Mouse (Mus musculus): ENCODE results near the gene Dio3. TPM values are rescaled to one million over a fixed set of nuclear protein-coding genes. Genes with fewer than 3 reads are reported as not detected.
A peak's percentile ranks its signal among the peaks of the same experiment; 100 is the strongest.

Dio3 gene
- polyA plus RNA-seq, 1 experiment from 2014 or later, result 0.12 TPM

DNA sequence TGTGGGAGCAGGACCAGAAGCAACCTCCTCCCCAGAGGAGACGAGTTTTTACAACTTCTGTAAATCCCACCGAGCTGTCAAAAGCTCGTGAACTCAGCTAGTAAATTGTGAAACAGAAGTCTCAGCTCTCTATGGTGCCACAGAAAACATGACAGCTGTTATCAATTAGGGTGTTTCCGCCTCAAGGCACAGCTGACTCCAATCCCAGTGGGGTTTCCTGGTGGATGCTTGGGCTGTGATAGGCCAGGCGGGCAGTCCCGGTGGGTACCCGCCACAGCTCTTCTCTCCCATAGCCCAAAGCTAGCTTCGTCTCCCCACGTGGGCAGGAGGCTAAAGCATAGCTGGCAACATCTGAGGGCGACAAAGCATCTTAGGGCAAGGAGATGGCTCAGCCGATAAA, 19.8 kb downstream of the Dio3 start:
- ATAC-seq (ENCODE audit: insufficient read depth), result peak; percentile 38; the same call in 1 of the 2 replicates
- no peak overlapping the region for H3K9ac ChIP-seq
- 31% methylated on average over 11 of the region's 11 CpGs for WGBS
- no peak for TF ChIP-seq CTCF (IDR thresholded peaks at IDR 0.05; ENCODE audit: low read depth)
- H3K4me1 ChIP-seq (ENCODE audit: insufficient read depth), result no peaks in the 10 kb centered on the region
- H3K27ac ChIP-seq (ENCODE audit: low read depth), result no peak overlapping the region
- no peaks in the 10 kb centered on the region for H3K27me3 ChIP-seq (ENCODE audit: insufficient read depth, low read length)
- H3K4me2 ChIP-seq, result no peak overlapping the region
- DNase-seq, result peak; percentile 54
- no peaks in the 10 kb centered on the region for H3K9me3 ChIP-seq (ENCODE audit: low read depth, low read length)
- no peak overlapping the region for H3K4me3 ChIP-seq (ENCODE audit: low read depth, low read length)
- H3K36me3 ChIP-seq (ENCODE audit: insufficient read depth), result no peaks in the 10 kb centered on the region

DNA sequence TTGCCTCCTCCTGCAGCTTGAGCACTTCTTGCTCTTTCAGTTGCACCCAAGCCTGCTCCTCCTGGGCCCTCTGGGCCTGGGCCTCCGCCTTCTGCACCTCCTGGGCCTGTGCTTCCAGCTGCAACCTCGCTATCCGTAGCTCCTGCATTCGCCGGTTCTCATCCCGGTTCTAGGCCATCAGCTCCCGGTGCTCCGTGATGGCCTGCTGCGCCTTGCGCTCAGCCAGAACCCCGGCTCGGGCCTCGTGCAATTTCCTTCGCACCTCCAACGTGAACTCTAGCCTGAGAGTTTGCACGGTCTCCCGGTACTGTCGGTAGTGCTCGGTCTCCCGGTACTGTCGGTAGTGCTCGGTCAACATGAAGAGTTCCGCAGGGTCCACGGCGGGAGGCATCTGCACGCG, 40.8 kb downstream of the Dio3 start:
- H3K4me3 ChIP-seq (ENCODE audit: low read depth, low read length), result no peak overlapping the region
- WGBS, result 87% methylated on average over 27 of the region's 27 CpGs
- H3K36me3 ChIP-seq (ENCODE audit: insufficient read depth), result no peaks in the 10 kb centered on the region
- H3K9ac ChIP-seq, result no peak overlapping the region
- ATAC-seq (ENCODE audit: insufficient read depth) (no peak), DNase-seq (no peak)
- TF ChIP-seq CTCF (IDR thresholded peaks at IDR 0.05; ENCODE audit: low read depth), result no peak
- H3K27me3 ChIP-seq (ENCODE audit: insufficient read depth, low read length), result no peaks in the 10 kb centered on the region
- H3K27ac ChIP-seq (ENCODE audit: low read depth), result no peak overlapping the region
- no peaks in the 10 kb centered on the region for H3K9me3 ChIP-seq (ENCODE audit: low read depth, low read length)
- H3K4me1 ChIP-seq (ENCODE audit: insufficient read depth), result no peaks in the 10 kb centered on the region
- no peak overlapping the region for H3K4me2 ChIP-seq

Small RNAs within 50 kb of the gene (microRNA-seq; reads per million reads assigned to microRNA genes)
- gene Mir1247 (ENCODE audit: borderline number of aligned reads), result 24.5 reads per million, percentile 34 among the genes with 10 or more reads in this experiment

Other genes starting within 250 kb of the Dio3 start
- 180 and 188 TPM in 2 replicates for gene Ppp2r5c, start 168.1 kb downstream of the Dio3 start, polyA plus RNA-seq (2014; fragmentation: Nextera tagmentation; extraction: Ambion mirVana)

Measured in lung, embryonic 14.5 days (tissue).